Mouse (Mus musculus) gastrocnemius, postnatal 36 days (tissue): ENCODE measurements around the gene Postn. TPM values are rescaled to one million over a fixed set of nuclear protein-coding genes. Genes with fewer than 3 reads are reported as not detected.

Experiments
- DNase-seq, 2 experiments: peaks; one replicate each; pipeline ENCODE4 v3.0.0; 2022
- intact Hi-C: fragments of 180-260 bp; cut with DNase I; formaldehyde crosslinking; loops from one replicate; pipeline ENCODE4 v1.15.1; 2025
- total RNA-seq, 2 experiments: library from RNA; stranded (reverse); gene quantifications; 2 replicates each; pipeline ENCODE4 v1.2.3; 2021

Postn gene
- total RNA-seq, 2 experiments from 2014 or later = 23.3 to 25.3 TPM

- intact Hi-C loops = no loop called here
- DNase-seq = no peak
These were observed 53.5 kb downstream of the Postn start for GRCm38 (mm10) chr3:54414386-54414785.

- no peak for DNase-seq
- intact Hi-C loops = no loop called here
These were observed 57.0 kb downstream of the Postn start for GRCm38 (mm10) chr3:54417833-54418386.

- intact Hi-C loops = no loop called here
- no peak for DNase-seq
These were observed 59.5 kb downstream of the Postn start for GRCm38 (mm10) chr3:54420189-54420928.

DNA sequence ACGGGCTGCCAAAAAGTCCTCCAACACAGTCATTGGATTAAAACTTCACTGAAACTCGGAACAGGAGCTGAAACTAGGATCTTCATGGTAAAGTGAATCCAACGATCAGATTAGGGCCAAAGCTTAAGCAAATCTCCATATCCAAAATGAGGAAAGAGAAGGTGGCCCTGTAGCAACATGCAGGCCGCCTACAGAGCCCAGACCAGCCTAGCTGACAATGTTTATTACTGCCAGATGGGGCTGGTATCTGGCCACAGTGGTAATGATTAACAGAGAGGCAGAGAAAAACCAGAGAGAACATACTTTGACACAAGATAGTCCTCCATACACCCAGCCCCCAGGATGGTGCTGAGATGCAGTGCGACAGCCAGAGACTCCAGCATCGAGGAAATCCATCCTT is 60.1 kb downstream of the Postn start:
- DNase-seq = no peak
- intact Hi-C loops = no loop called here

DNA sequence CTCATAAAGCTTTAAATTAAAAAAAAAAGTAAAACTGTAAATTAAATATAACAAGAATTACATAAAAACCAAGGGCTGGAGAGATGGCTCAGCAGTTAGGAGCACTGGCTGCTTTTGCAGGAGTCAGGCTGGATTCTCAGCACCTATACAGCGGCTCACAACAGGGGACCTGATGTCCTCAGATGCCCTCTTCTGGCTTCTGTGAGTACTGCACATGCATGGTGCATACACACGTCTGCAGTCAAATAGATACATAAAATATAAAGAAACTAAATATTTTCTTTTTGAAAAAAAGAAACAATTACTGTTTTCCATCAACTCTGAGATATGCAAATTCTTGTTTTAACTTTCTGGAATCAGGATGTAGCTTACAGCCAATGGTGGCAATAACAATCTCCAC is 60.8 kb downstream of the Postn start:
- no peak for DNase-seq
- intact Hi-C loops = no loop called here

DNA sequence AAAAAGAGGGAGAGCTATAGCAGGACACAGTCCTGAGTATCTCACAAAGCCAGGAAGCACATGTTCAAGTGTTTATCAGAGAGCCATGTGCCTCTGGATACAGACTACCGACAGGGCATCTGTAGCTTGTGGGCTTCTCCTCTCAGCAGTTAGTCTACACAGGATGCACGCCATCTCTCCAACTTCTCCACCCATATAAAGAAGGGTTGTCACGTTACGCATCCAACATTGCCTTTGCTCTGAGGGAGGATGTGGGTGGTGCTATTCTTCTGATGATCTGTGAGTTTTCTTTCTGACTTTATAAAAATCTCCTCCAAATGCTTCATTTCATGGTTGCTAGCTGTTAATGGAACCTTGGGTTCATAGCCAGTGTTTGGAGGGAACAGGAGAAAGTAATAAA is 63.2 kb downstream of the Postn start:
- intact Hi-C loops = no loop called here
- DNase-seq = no peak

GRCm38 (mm10) chr3:54431663-54432062 is 70.8 kb downstream of the Postn start:
- intact Hi-C loops = no loop called here
- no peak for DNase-seq

GRCm38 (mm10) chr3:54432167-54432566 is 71.3 kb downstream of the Postn start:
- intact Hi-C loops = no loop called here
- DNase-seq = no peak

GRCm38 (mm10) chr3:54432605-54433004 is 71.7 kb downstream of the Postn start:
- intact Hi-C loops = no loop called here
- no peak for DNase-seq

GRCm38 (mm10) chr3:54434571-54434970 is 73.7 kb downstream of the Postn start:
- DNase-seq = no peak
- intact Hi-C loops = no loop called here

- intact Hi-C loops = no loop called here
- DNase-seq = no peak
These were observed 75.6 kb downstream of the Postn start for GRCm38 (mm10) chr3:54436373-54436964.

Other genes starting within 250 kb of the Postn start
- gene Trpc4, start 205.1 kb upstream of the Postn start, total RNA-seq = under 1 TPM in 1 of 2 experiments, not detected in 1; 0.12 TPM